Mouse (Mus musculus) limb, embryonic 15.5 days (tissue): ENCODE data around the gene Cpsf6. TPM values are rescaled to one million over a fixed set of nuclear protein-coding genes. Genes with fewer than 3 reads are reported as not detected.

Experiments
- ATAC-seq: fragments of 200-750 bp; cut with Nextera tagmentation; 2 replicates; pipeline ENCODE4 v1.8.0; 2017; ENCODE audit warnings: low read depth, moderate TSS enrichment; ENCODE audit not compliant: insufficient number of reproducible peaks, low FRiP score, low TSS enrichment
- H3K27ac ChIP-seq: fragments of 300-500 bp; sonication (generic); 2 replicates; pipeline ENCODE4 v1.5.1; 2015; ENCODE audit warnings: moderate library complexity, mild to moderate bottlenecking, inconsistent platforms
- H3K27me3 ChIP-seq: fragments of 300-500 bp; sonication (generic); 2 replicates; pipeline ENCODE4 v1.6.1; 2015; ENCODE audit warnings: inconsistent platforms
- H3K36me3 ChIP-seq: fragments of 300-500 bp; sonication (generic); 2 replicates; pipeline ENCODE4 v1.6.1; 2015; ENCODE audit warnings: inconsistent platforms
- H3K4me1 ChIP-seq: fragments of 300-500 bp; sonication (generic); 2 replicates; pipeline ENCODE4 v1.6.1; 2015; ENCODE audit warnings: inconsistent platforms
- H3K4me2 ChIP-seq: fragments of 300-500 bp; sonication (generic); 2 replicates; pipeline ENCODE4 v1.6.1; 2015; ENCODE audit warnings: mild to moderate bottlenecking, inconsistent platforms
- H3K4me3 ChIP-seq: fragments of 300-500 bp; sonication (generic); 2 replicates; pipeline ENCODE4 v1.5.1; 2015; ENCODE audit warnings: mild to moderate bottlenecking, inconsistent platforms
- H3K9ac ChIP-seq: fragments of 300-500 bp; sonication (generic); 2 replicates; pipeline ENCODE4 v1.6.1; 2015; ENCODE audit warnings: inconsistent platforms
- H3K9me3 ChIP-seq: fragments of 300-500 bp; sonication (generic); 2 replicates; pipeline ENCODE4 v1.6.1; 2016; ENCODE audit warnings: inconsistent platforms
- WGBS: fragments of 180-500 bp; shearing (Covaris S2); methylation state at CpG from one replicate; pipeline ENCODE4 v1.1.7; 2015; 5-methylcytosine and 5-hydroxymethylcytosine counted together
- polyA plus RNA-seq: library from polyadenylated mRNA; unstranded; fragments of >200 nt; fragmentation: Nextera tagmentation; extraction: Ambion mirVana; gene quantifications from 2 replicates; pipeline ENCODE4 v1.2.1, GENCODE M21; 2015

The Cpsf6 gene
- polyA plus RNA-seq, 1 experiment from 2014 or later = 125 TPM

DNA sequence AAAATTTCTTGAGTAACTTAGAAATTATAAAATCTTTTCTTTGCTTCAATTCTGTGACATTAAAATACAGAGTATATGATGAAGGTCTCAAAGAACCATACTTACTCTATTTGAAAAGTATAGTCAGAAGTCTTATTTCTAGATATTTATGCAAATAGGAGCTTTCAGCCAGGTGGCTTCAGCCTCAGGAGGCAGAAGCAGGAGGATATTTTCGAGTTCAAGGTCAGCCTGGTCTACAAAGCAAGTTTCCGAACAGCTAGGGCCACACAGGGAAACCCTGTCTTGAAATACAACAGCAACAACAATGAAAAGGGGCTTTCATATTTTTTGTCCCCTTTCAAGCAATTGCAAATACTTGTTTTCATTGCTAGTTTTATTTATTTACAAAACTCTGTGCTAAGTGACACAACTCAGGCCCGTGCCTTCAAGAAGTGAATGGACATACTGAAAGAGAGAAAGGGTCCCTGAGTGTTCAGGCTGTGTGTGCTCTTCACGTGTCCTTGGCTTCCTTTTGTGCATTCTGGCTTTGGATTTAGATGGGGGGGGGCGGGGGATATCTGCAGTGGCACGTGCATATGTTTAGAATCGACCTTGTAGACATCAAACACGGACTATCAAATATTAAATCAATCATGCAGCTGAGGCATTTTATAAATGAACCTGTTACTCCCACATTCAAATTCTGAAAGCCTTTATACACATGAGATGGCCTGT is 39.9 kb upstream of the Cpsf6 start:
- no peak overlapping the region for H3K27ac ChIP-seq
- no peaks in the 10 kb centered on the region for H3K36me3 ChIP-seq
- H3K9ac ChIP-seq = no peak overlapping the region
- 71% methylated on average over 8 of the region's 8 CpGs for WGBS
- H3K4me1 ChIP-seq = peaks cover 12% of the 10 kb centered on the region
- H3K9me3 ChIP-seq = no peaks in the 10 kb centered on the region
- no peak overlapping the region for H3K4me2 ChIP-seq
- H3K27me3 ChIP-seq = peaks cover 6% of the 10 kb centered on the region; the same call in 1 of the 2 replicates
- no peak for ATAC-seq
- no peak overlapping the region for H3K4me3 ChIP-seq

DNA sequence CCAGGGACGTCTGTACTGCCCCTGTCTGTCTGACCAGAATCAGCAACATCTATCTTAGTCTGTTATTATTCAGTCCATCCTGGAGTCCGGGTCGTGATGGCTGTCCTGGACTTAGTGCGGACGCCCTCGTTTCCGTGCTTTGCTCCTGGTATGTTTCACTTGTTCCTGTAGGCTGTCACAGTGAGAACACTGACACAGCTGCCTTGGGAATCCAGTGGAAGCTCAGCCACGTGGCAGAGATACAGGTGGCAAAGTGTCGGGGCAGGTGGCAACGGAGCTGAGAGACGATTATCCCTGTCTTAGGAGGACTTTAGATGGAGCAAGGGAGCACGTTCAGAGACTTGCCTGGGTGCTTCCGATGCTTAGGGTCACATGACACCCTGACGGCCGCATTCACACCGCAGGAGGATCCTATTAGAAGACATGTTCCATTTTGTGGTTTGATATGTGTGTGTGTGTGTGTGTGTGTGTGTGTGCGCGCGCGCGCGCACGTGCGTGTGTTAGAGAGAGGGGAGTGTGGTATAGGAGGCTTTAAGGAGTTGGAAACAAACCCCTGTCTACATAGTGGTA is 38.9 kb upstream of the Cpsf6 start:
- peaks cover 12% of the 10 kb centered on the region for H3K4me1 ChIP-seq
- WGBS = 45% methylated on average over 24 of the region's 24 CpGs
- no peak overlapping the region for H3K27ac ChIP-seq
- H3K4me2 ChIP-seq = peak overlapping the region; percentile 50
- peak overlapping the region; percentile 27 for H3K4me3 ChIP-seq
- no peaks in the 10 kb centered on the region for H3K36me3 ChIP-seq
- ATAC-seq = no peak
- no peaks in the 10 kb centered on the region for H3K9me3 ChIP-seq
- H3K9ac ChIP-seq = no peak overlapping the region
- peaks cover 6% of the 10 kb centered on the region; the same call in 1 of the 2 replicates for H3K27me3 ChIP-seq

DNA sequence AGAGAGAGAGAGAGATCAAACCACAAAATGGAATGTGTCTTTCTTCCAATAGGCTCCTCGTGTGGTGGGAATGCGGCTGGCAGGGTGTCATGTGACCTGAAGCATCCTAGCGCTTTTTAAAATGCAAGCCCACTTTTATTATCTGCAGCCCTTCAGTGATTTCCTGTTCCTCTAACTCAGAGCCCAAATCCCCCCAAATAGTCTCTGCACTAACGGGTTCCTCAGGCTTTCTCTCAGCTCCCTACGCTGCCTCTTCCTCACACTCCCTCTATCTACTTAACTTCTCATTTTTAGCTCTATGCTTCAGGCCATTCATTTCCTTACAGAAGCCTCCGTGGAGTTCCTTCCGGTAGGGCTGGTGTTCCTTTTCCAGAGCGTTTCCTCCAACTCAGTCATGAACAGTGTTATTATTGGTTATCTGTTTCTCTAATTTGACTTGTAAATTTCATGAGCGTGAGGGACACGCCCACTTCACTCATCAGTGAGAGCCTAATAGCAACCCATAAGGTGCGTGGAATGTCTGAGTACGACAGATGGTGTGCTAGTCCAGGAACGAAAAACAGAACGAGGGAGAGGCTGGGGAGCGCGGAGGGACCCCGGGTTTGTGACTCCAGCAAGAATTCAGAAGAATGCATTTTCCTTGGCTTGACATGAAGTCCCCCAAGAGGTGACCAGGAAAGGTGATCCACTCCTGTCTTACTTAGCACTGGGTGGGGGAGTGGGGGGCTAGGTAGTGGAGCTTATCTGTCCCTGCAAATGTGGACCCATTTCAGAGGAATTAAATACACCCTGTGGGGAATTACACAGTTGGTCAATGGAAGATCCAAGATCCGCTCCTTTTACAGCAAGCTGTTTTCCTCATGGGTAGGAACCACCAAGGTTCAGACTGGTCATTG is 38.2 kb upstream of the Cpsf6 start:
- no peak overlapping the region for H3K27ac ChIP-seq
- H3K4me3 ChIP-seq = peak overlapping the region; percentile 27
- ATAC-seq = 0 out of 2 replicates have a peak, but pooled peaks have one; percentile 30
- no peaks in the 10 kb centered on the region for H3K9me3 ChIP-seq
- peaks cover 6% of the 10 kb centered on the region; the same call in 1 of the 2 replicates for H3K27me3 ChIP-seq
- no peaks in the 10 kb centered on the region for H3K36me3 ChIP-seq
- H3K9ac ChIP-seq = no peak overlapping the region
- H3K4me2 ChIP-seq = peak overlapping the region; percentile 50
- WGBS = 14% methylated on average over 18 of the region's 18 CpGs
- peaks cover 12% of the 10 kb centered on the region for H3K4me1 ChIP-seq

DNA sequence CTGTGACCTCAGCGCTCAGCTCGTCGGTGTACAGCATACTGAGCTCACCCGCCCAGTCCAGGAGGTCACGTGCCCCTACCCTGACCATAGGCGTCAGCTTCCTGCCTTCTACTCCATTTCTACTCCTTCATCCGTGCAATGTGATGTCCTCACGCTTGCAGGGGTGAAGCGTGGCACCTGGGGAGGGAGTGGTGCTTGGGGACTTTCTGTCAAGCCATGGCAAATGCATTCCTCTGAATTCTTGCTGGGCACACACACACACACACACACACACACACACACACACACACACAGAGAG is 37.6 kb upstream of the Cpsf6 start:
- ATAC-seq = no peak
- Histone ChIP-seq H3K4me3 (peak overlapping the region; percentile 27; the same call in 1 of the 2 replicates), H3K9ac (no peak overlapping the region), H3K4me1 (peaks cover 12% of the 10 kb centered on the region), H3K27ac (no peak overlapping the region), H3K4me2 (peak overlapping the region; percentile 50), H3K36me3 (no peaks in the 10 kb centered on the region), H3K9me3 (no peaks in the 10 kb centered on the region), H3K27me3 (peaks cover 6% of the 10 kb centered on the region; the same call in 1 of the 2 replicates)
- 48% methylated on average over 9 of the region's 9 CpGs for WGBS

DNA sequence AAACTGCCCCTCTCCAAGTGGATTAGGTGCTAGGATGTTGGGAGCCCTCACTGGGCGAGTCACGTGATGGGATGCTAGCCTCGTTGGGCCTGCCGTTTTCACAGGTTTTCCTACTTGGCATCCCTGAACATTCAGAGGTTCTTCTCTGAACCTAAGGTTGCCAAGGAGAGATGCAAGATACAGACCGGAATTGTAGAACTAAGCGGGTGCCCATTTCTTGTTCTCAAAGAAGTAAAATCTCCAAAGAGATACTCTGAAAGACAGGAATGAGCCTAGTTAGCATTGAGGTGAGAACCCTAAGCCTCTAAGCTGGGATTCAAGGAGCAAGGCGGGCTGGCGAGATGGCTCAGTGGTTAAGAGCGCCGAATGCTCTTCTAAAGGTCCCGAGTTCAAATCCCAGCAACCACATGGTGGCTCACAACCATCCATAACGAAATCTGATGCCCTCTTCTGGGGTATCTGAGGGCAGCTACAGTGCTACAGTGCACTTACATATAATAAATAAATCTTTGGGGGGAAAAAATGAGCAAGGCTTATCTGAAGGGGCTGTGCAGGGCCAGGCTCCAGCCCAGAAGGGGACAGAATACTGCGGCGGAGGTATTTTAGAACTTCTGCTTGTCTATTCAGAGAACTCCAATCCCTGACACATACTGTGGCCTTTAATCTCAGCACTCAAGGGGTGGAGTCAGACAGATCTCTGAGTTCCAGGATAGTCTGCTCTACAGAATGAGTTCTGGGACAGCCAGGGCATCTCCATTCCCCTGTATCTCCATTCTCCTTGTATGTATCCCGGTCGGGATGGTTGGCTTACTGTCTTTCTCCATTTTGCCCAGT is 37.0 kb upstream of the Cpsf6 start:
- Histone ChIP-seq H3K9me3 (no peaks in the 10 kb centered on the region), H3K36me3 (no peaks in the 10 kb centered on the region), H3K9ac (no peak overlapping the region), H3K27ac (no peak overlapping the region), H3K4me1 (peaks cover 12% of the 10 kb centered on the region), H3K4me2 (peak overlapping the region; percentile 50), H3K27me3 (peaks cover 6% of the 10 kb centered on the region; the same call in 1 of the 2 replicates), H3K4me3 (no peak overlapping the region; the same call in 1 of the 2 replicates)
- ATAC-seq = no peak
- WGBS = 86% methylated on average over 16 of the region's 16 CpGs

DNA sequence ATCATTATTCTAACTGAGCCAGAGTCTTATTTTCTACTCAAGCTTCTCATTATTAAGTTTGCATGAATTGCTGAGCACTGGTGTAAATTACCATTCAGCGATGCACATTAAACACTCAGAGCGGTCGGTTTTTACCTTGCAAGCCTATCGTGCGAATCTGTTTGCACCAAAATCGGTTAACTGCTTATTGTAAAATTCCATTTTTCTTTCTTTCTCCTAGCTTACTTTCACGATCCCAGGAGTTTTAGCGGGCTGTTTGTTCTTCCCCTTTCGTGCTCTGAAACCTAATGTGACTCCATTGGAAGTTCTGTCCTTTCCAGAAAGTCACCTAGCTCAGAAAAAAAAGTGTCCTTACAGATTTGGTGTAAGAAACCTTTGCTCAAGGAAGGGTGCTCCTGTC is 36.3 kb upstream of the Cpsf6 start:
- Histone ChIP-seq H3K4me1 (peaks cover 12% of the 10 kb centered on the region), H3K27ac (no peak overlapping the region), H3K9ac (no peak overlapping the region), H3K4me3 (no peak overlapping the region), H3K27me3 (peaks cover 3% of the 10 kb centered on the region; the same call in 1 of the 2 replicates), H3K9me3 (no peaks in the 10 kb centered on the region), H3K36me3 (no peaks in the 10 kb centered on the region), H3K4me2 (no peak overlapping the region)
- WGBS = 86% methylated on average over 9 of the region's 9 CpGs
- no peak for ATAC-seq

DNA sequence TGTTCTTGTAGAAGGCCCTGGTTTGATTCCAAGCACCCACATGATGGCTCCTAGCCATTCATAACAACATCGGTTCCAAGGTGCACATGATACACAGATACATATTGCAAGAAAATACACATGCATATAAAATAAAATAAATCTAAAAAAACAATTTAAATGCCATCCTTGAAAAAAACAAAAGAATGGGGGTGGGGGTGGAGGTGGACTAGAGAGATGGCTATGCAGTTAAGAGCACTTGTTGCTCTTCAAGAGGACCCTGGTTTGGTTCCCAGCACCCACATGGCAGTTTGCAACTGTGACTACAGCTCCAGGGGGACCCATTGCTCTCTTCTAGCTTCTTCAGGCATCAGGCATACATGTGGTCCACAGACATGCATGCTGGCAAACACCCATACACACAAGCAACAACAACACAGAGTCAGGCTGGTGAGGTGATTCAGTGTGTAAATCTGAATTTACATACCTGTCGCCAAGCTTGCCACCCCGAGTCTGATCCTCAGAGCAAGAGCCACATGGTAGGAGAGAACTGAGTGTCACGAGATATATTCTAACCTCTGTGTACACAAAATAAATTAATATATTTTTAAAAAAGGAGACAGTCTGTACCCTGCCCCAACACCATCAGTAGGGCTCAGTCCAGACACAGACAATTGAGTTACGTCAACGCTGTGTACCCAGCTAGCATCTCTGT is 35.7 kb upstream of the Cpsf6 start:
- ATAC-seq = no peak
- no peak overlapping the region for H3K4me3 ChIP-seq
- H3K9me3 ChIP-seq = no peaks in the 10 kb centered on the region
- WGBS = 92% methylated on average over 6 of the region's 6 CpGs
- no peak overlapping the region for H3K27ac ChIP-seq
- H3K4me1 ChIP-seq = peaks cover 12% of the 10 kb centered on the region
- peaks cover 3% of the 10 kb centered on the region; the same call in 1 of the 2 replicates for H3K27me3 ChIP-seq
- no peak overlapping the region for H3K4me2 ChIP-seq
- H3K36me3 ChIP-seq = no peaks in the 10 kb centered on the region
- H3K9ac ChIP-seq = no peak overlapping the region

DNA sequence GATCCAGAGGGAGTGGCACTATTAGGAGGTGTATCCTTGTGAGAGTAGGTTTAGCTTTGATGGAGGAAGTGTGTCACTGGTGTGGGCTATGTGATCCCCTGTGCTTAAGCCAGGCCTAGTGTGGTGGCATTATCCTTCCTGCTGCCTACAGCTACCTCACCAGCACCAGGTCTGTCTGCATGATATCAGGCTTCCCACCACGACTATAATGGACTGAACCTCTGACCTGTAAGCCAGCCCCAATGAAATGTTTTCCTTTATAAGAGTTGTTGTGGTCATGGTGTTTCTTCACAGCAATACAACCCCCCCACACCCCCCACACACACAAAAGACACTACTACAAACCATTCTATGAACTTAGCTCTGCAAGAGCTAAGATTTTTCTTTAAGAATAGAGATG is 34.9 kb upstream of the Cpsf6 start:
- peaks cover 12% of the 10 kb centered on the region for H3K4me1 ChIP-seq
- no peaks in the 10 kb centered on the region for H3K36me3 ChIP-seq
- no peak overlapping the region for H3K4me2 ChIP-seq
- ATAC-seq = no peak
- H3K9me3 ChIP-seq = no peaks in the 10 kb centered on the region
- H3K27me3 ChIP-seq = peaks cover 3% of the 10 kb centered on the region; the same call in 1 of the 2 replicates
- 48% methylated on average over 1 of the region's 1 CpGs for WGBS
- no peak overlapping the region for H3K9ac ChIP-seq
- H3K4me3 ChIP-seq = no peak overlapping the region
- no peak overlapping the region for H3K27ac ChIP-seq

DNA sequence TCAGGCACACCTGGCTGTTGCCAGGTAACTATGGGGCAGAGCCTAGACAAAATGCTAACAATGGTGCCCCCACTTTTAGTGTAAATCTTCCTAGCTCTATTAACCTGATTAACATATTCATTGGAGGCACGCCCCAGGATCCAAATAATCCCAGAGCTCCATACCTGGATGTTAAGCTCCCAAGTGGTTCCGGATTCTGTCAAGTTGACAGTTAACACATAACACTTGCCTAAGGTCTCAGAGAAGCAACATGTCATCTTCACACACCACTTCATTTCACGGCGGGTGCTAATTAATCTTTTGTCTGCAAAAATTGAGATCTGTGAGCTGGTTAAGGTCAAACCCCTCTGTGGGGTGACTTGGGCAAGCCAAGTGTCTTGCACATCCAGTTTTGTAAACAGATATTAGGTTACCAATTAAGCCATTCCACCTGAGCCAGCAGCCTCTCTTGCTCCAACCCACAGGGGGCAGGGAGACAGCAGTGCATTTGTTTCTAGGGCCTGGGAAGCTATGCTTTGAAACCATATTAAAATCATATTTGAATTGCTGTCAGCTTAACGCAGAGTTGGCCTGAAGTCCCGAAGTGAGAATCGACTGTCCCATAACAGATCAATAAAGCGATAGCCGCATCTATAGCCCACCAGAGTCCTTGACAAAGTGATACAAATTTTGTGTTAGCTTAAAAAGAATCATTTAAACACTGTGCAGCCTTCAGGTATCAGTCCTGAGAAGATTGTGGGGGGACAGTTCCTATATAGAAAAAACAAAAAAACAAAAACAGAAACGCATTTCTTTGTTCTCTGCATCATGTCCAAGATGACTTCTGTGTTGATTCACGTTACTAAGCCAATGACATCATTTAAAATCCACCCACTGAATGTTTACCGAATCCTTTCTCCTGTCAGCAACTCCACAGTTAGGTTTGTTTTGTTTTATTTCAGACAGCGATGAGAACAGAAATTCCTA is 34.0 kb upstream of the Cpsf6 start:
- 74% methylated on average over 13 of the region's 13 CpGs for WGBS
- H3K4me3 ChIP-seq = no peak overlapping the region
- H3K9me3 ChIP-seq = no peaks in the 10 kb centered on the region
- peaks cover 12% of the 10 kb centered on the region for H3K4me1 ChIP-seq
- H3K9ac ChIP-seq = no peak overlapping the region
- H3K36me3 ChIP-seq = no peaks in the 10 kb centered on the region
- H3K27me3 ChIP-seq = peaks cover 2% of the 10 kb centered on the region; the same call in 1 of the 2 replicates
- no peak overlapping the region for H3K4me2 ChIP-seq
- ATAC-seq = no peak
- no peak overlapping the region for H3K27ac ChIP-seq

DNA sequence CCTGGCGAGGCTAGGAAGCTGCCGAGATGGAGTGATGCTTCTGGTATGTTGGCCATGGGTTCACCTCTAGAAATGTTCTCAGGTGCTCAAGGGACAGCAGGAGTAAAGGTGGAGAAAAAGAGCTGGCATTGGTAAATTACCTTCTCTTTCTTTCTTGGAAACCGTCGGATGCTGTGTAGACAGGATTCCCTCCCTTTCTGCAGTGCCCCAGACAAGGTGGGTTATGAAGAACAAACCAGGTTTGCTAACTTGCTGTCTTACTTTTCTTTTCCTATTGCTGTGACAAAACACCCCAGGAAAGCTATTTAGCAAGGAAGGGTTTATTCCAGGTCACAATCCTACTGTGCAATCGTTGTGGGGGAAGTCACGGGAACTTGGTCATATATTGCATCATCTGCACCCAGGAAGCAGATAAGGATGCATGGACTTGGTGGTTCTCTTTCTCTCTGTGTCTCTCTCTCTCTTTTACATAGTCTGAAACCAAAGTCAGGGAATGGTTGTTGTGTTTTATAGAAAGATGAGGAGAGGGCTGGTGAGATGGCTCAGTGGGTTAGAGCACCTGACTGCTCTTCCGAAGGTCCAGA is 32.8 kb upstream of the Cpsf6 start:
- no peak for ATAC-seq
- Histone ChIP-seq H3K4me2 (no peak overlapping the region), H3K9me3 (no peaks in the 10 kb centered on the region), H3K27ac (no peak overlapping the region), H3K36me3 (no peaks in the 10 kb centered on the region), H3K4me1 (peaks cover 5% of the 10 kb centered on the region; the same call in 1 of the 2 replicates), H3K9ac (no peak overlapping the region), H3K27me3 (no peaks in the 10 kb centered on the region), H3K4me3 (no peak overlapping the region)
- 80% methylated on average over 7 of the region's 7 CpGs for WGBS
